Mouse (Mus musculus) cerebellum, adult 2 months (tissue): ENCODE results near the gene Lmod3. TPM values are rescaled to one million over a fixed set of nuclear protein-coding genes. Genes with fewer than 3 reads are reported as not detected.

Experiments
- DNase-seq, 2 experiments: peaks; one replicate each; pipeline ENCODE4 v3.0.0; 2021
- H3K27ac ChIP-seq: fragments of 200-500 bp; 2 replicates; pipeline ENCODE4 v1.5.1; 2012; ENCODE audit warnings: low read length, control low read depth, inconsistent platforms; ENCODE audit not compliant: insufficient read depth
- H3K27me3 ChIP-seq: fragments of 200-500 bp; 2 replicates; pipeline ENCODE4 v1.6.1; 2012; ENCODE audit warnings: inconsistent platforms, mild to moderate bottlenecking, low read length, moderate library complexity; ENCODE audit not compliant: control insufficient read depth, insufficient read depth
- H3K4me1 ChIP-seq: fragments of 200-500 bp; 2 replicates; pipeline ENCODE4 v1.6.1; 2011; ENCODE audit warnings: low read length; ENCODE audit not compliant: control insufficient read depth, insufficient read depth
- H3K4me3 ChIP-seq: fragments of 200-500 bp; replicated peaks from 2 replicates; pipeline ENCODE3; 2011; ENCODE audit warnings: mild to moderate bottlenecking, low read depth, low read length, control low read depth; ENCODE audit not compliant: insufficient read depth
- CTCF ChIP-seq: fragments of 200-500 bp; IDR thresholded peaks from 2 replicates; pipeline ENCODE4 v1.5.1; 2011; ENCODE audit warnings: low read depth, mild to moderate bottlenecking, control low read depth, low read length, moderate library complexity, borderline replicate concordance; ENCODE audit not compliant: insufficient read depth
- POLR2A ChIP-seq: fragments of 200-500 bp; IDR thresholded peaks from 2 replicates; pipeline ENCODE4 v1.6.1; 2011; ENCODE audit warnings: low read length, control low read depth, borderline replicate concordance; ENCODE audit not compliant: insufficient read depth
- WGBS: fragments of 180-500 bp; shearing (Covaris S2); methylation state at CpG from one replicate; pipeline ENCODE4 v1.1.7; 2018; 5-methylcytosine and 5-hydroxymethylcytosine counted together
- polyA plus RNA-seq: library from polyadenylated mRNA; depleted of rRNA; stranded (reverse); fragments of >200 nt; gene quantifications from 2 replicates; pipeline ENCODE4 v1.2.3, GENCODE M21; 2012

Gene Lmod3
- polyA plus RNA-seq, 1 experiment, result 0.08 TPM

GRCm38 (mm10) chr6:97209751-97210150 is 42.8 kb downstream of the Lmod3 start:
- H3K4me1 ChIP-seq, result peaks cover 9% of the 10 kb centered on the region
- no peak overlapping the region for H3K27ac ChIP-seq
- no peaks in the 10 kb centered on the region for H3K27me3 ChIP-seq
- WGBS, result 93% methylated on average over 4 of the region's 4 CpGs
- TF ChIP-seq POLR2A, result no peak
- no peak for TF ChIP-seq CTCF
- H3K4me3 ChIP-seq, result no peak overlapping the region
- DNase-seq, result no peak

- Histone ChIP-seq H3K27ac (no peak overlapping the region), H3K4me3 (no peak overlapping the region), H3K4me1 (peaks cover 5% of the 10 kb centered on the region), H3K27me3 (no peaks in the 10 kb centered on the region)
- no peak for TF ChIP-seq CTCF
- no peak for TF ChIP-seq POLR2A
- WGBS, result 42% methylated on average over 3 of the region's 3 CpGs
- DNase-seq, result no peak
Measured at GRCm38 (mm10) chr6:97209201-97209600, 43.4 kb downstream of the Lmod3 start.

GRCm38 (mm10) chr6:97208406-97208805 is 44.2 kb downstream of the Lmod3 start:
- TF ChIP-seq CTCF, result no peak
- no peak for TF ChIP-seq POLR2A
- WGBS, result 62% methylated on average over 3 of the region's 3 CpGs
- H3K27ac ChIP-seq, result no peak overlapping the region
- H3K4me3 ChIP-seq, result no peak overlapping the region
- peaks cover 2% of the 10 kb centered on the region for H3K4me1 ChIP-seq
- no peak for DNase-seq
- H3K27me3 ChIP-seq, result no peaks in the 10 kb centered on the region

GRCm38 (mm10) chr6:97207085-97207484 is 45.5 kb downstream of the Lmod3 start:
- H3K4me1 ChIP-seq, result no peaks in the 10 kb centered on the region
- no peak overlapping the region for H3K4me3 ChIP-seq
- DNase-seq, result no peak
- 83% methylated on average over 4 of the region's 4 CpGs for WGBS
- no peak overlapping the region for H3K27ac ChIP-seq
- no peaks in the 10 kb centered on the region for H3K27me3 ChIP-seq
- no peak for TF ChIP-seq POLR2A
- TF ChIP-seq CTCF, result no peak

GRCm38 (mm10) chr6:97205439-97205885 is 47.1 kb downstream of the Lmod3 start, which contains the start of gene Uba3:
Gene Uba3 (minus strand): TSS chr6:97205647.
- DNase-seq, result peak; percentile 99
- peak within 1 kb of the TSS; percentile 70 for H3K4me3 ChIP-seq
- peak within 1 kb of the TSS; percentile 17; the same call in 1 of the 2 replicates for H3K27ac ChIP-seq
- no peaks in the 10 kb centered on the region for H3K4me1 ChIP-seq
- WGBS, result 1% methylated on average over 38 of the region's 38 CpGs
- H3K27me3 ChIP-seq, result no peaks in the 10 kb centered on the region
- TF ChIP-seq POLR2A, result peak; percentile 64; the same call in 1 of the 2 replicates
- TF ChIP-seq CTCF, result no peak

GRCm38 (mm10) chr6:97204952-97205351 is 47.6 kb downstream of the Lmod3 start:
- Histone ChIP-seq H3K4me3 (peak overlapping the region; percentile 70), H3K27me3 (no peaks in the 10 kb centered on the region), H3K27ac (peak overlapping the region; percentile 17; the same call in 1 of the 2 replicates), H3K4me1 (no peaks in the 10 kb centered on the region)
- peak in 1 of 2 experiments; percentile 51 for DNase-seq
- under 1% methylated on average over 16 of the region's 16 CpGs for WGBS
- TF ChIP-seq POLR2A (no peak), CTCF (no peak)

- H3K4me1 ChIP-seq, result no peaks in the 10 kb centered on the region
- WGBS, result 18% methylated on average over 9 of the region's 9 CpGs
- no peaks in the 10 kb centered on the region for H3K27me3 ChIP-seq
- no peak overlapping the region for H3K27ac ChIP-seq
- DNase-seq, result no peak
- H3K4me3 ChIP-seq, result peak overlapping the region; percentile 70
- TF ChIP-seq CTCF (no peak), POLR2A (no peak)
Measured at GRCm38 (mm10) chr6:97204252-97204869, 48.2 kb downstream of the Lmod3 start.

GRCm38 (mm10) chr6:97202477-97202876 is 50.1 kb downstream of the Lmod3 start:
- H3K27ac ChIP-seq, result no peak overlapping the region
- no peaks in the 10 kb centered on the region for H3K27me3 ChIP-seq
- no peak for DNase-seq
- TF ChIP-seq POLR2A, result no peak
- TF ChIP-seq CTCF, result no peak
- WGBS, result 93% methylated on average over 3 of the region's 3 CpGs
- no peaks in the 10 kb centered on the region for H3K4me1 ChIP-seq
- H3K4me3 ChIP-seq, result no peak overlapping the region
